Mouse (Mus musculus): ENCODE measurements around the gene Acp4. TPM values are rescaled to one million over a fixed set of nuclear protein-coding genes. Genes with fewer than 3 reads are reported as not detected.

Gene Acp4
- total and polyA plus RNA-seq, 2 experiments from 2014 or later = not detected

GRCm38 (mm10) chr7:44281586-44281985, 24.4 kb upstream of the Acp4 start:
- WGBS = 69% methylated on average over 7 of the region's 7 CpGs

GRCm38 (mm10) chr7:44280959-44281358, 23.8 kb upstream of the Acp4 start:
- Histone ChIP-seq H3K9ac (replicated peaks; ENCODE audit: low read depth, low read length) (no peak overlapping the region), H3K27ac (ENCODE audit: low read depth) (no peak overlapping the region), H3K4me1 (ENCODE audit: control insufficient read depth, insufficient read depth) (no peaks in the 10 kb centered on the region), H3K9me3 (replicated peaks; ENCODE audit: control insufficient read depth, low read length) (no peaks in the 10 kb centered on the region), H3K4me2 (ENCODE audit: low read depth, low read length) (no peak overlapping the region), H3K27me3 (ENCODE audit: control insufficient read depth, insufficient read depth, low read length) (no peaks in the 10 kb centered on the region), H3K36me3 (replicated peaks; ENCODE audit: control insufficient read depth, insufficient read depth, low read length) (no peaks in the 10 kb centered on the region), H3K4me3 (ENCODE audit: low read depth, low read length) (no peak overlapping the region)
- WGBS = 44% methylated on average over 1 of the region's 1 CpGs
- no peak for TF ChIP-seq CTCF (IDR thresholded peaks at IDR 0.05; ENCODE audit: low read depth)
- TF ChIP-seq EP300 (IDR thresholded peaks at IDR 0.05; ENCODE audit: low read depth) = no peak
- no peak for DNase-seq (ENCODE audit: low spot score)
- ATAC-seq (ENCODE audit: insufficient read depth, low read depth) = no peak

More at GRCm38 (mm10) chr7:44281586-44281985, 24.4 kb upstream of the Acp4 start:
- TF ChIP-seq CTCF (IDR thresholded peaks at IDR 0.05; ENCODE audit: low read depth) = no peak
- Histone ChIP-seq H3K9me3 (replicated peaks; ENCODE audit: control insufficient read depth, low read length) (no peaks in the 10 kb centered on the region), H3K36me3 (replicated peaks; ENCODE audit: control insufficient read depth, insufficient read depth, low read length) (no peaks in the 10 kb centered on the region), H3K27ac (ENCODE audit: low read depth) (no peak overlapping the region), H3K4me2 (ENCODE audit: low read depth, low read length) (no peak overlapping the region), H3K4me1 (ENCODE audit: control insufficient read depth, insufficient read depth) (no peaks in the 10 kb centered on the region), H3K4me3 (ENCODE audit: low read depth, low read length) (no peak overlapping the region), H3K9ac (replicated peaks; ENCODE audit: low read depth, low read length) (no peak overlapping the region), H3K27me3 (ENCODE audit: control insufficient read depth, insufficient read depth, low read length) (no peaks in the 10 kb centered on the region)
- ATAC-seq (ENCODE audit: insufficient read depth, low read depth) (no peak), DNase-seq (ENCODE audit: low spot score) (no peak)

GRCm38 (mm10) chr7:44277250-44277622, 20.1 kb upstream of the Acp4 start:
- H3K4me3 ChIP-seq (ENCODE audit: low read depth, low read length) = no peak overlapping the region
- H3K4me2 ChIP-seq (ENCODE audit: low read depth, low read length) = no peak overlapping the region
- H3K9me3 ChIP-seq (replicated peaks; ENCODE audit: control insufficient read depth, low read length) = no peaks in the 10 kb centered on the region
- TF ChIP-seq CTCF (IDR thresholded peaks at IDR 0.05; ENCODE audit: low read depth) (peak; percentile 18; the same call in 1 of the 2 replicates), EP300 (IDR thresholded peaks at IDR 0.05; ENCODE audit: low read depth) (no peak)
- DNase-seq (ENCODE audit: low spot score) (no peak), ATAC-seq (ENCODE audit: insufficient read depth, low read depth) (no peak)
- H3K36me3 ChIP-seq (replicated peaks; ENCODE audit: control insufficient read depth, insufficient read depth, low read length) = no peaks in the 10 kb centered on the region
- no peaks in the 10 kb centered on the region for H3K4me1 ChIP-seq (ENCODE audit: control insufficient read depth, insufficient read depth)
- H3K27me3 ChIP-seq (ENCODE audit: control insufficient read depth, insufficient read depth, low read length) = 0 out of 2 replicates have a peak, but pooled peaks cover 15% of the 10 kb centered on the region
- 45% methylated on average over 2 of the region's 2 CpGs for WGBS
- H3K27ac ChIP-seq (ENCODE audit: low read depth) = no peak overlapping the region
- no peak overlapping the region for H3K9ac ChIP-seq (replicated peaks; ENCODE audit: low read depth, low read length)

GRCm38 (mm10) chr7:44276461-44277249, 19.5 kb upstream of the Acp4 start:
- Histone ChIP-seq H3K27me3 (ENCODE audit: control insufficient read depth, insufficient read depth, low read length) (0 out of 2 replicates have a peak, but pooled peaks cover 15% of the 10 kb centered on the region), H3K27ac (ENCODE audit: low read depth) (no peak overlapping the region), H3K4me2 (ENCODE audit: low read depth, low read length) (no peak overlapping the region), H3K4me1 (ENCODE audit: control insufficient read depth, insufficient read depth) (no peaks in the 10 kb centered on the region), H3K4me3 (ENCODE audit: low read depth, low read length) (no peak overlapping the region), H3K36me3 (replicated peaks; ENCODE audit: control insufficient read depth, insufficient read depth, low read length) (no peaks in the 10 kb centered on the region), H3K9me3 (replicated peaks; ENCODE audit: control insufficient read depth, low read length) (no peaks in the 10 kb centered on the region), H3K9ac (replicated peaks; ENCODE audit: low read depth, low read length) (no peak overlapping the region)
- TF ChIP-seq EP300 (IDR thresholded peaks at IDR 0.05; ENCODE audit: low read depth) = no peak
- no peak for TF ChIP-seq CTCF (IDR thresholded peaks at IDR 0.05; ENCODE audit: low read depth)
- DNase-seq (ENCODE audit: low spot score) = no peak
- 63% methylated on average over 10 of the region's 10 CpGs for WGBS
- no peak for ATAC-seq (ENCODE audit: insufficient read depth, low read depth)

GRCm38 (mm10) chr7:44275546-44275945, 18.4 kb upstream of the Acp4 start:
- ATAC-seq (ENCODE audit: insufficient read depth, low read depth) = no peak
- no peak for DNase-seq (ENCODE audit: low spot score)
- Histone ChIP-seq H3K4me3 (ENCODE audit: low read depth, low read length) (no peak overlapping the region), H3K9me3 (replicated peaks; ENCODE audit: control insufficient read depth, low read length) (no peaks in the 10 kb centered on the region), H3K4me1 (ENCODE audit: control insufficient read depth, insufficient read depth) (no peaks in the 10 kb centered on the region), H3K27ac (ENCODE audit: low read depth) (no peak overlapping the region), H3K4me2 (ENCODE audit: low read depth, low read length) (no peak overlapping the region), H3K27me3 (ENCODE audit: control insufficient read depth, insufficient read depth, low read length) (0 out of 2 replicates have a peak, but pooled peaks cover 15% of the 10 kb centered on the region), H3K9ac (replicated peaks; ENCODE audit: low read depth, low read length) (no peak overlapping the region), H3K36me3 (replicated peaks; ENCODE audit: control insufficient read depth, insufficient read depth, low read length) (no peaks in the 10 kb centered on the region)
- TF ChIP-seq EP300 (IDR thresholded peaks at IDR 0.05; ENCODE audit: low read depth) (no peak), CTCF (IDR thresholded peaks at IDR 0.05; ENCODE audit: low read depth) (no peak)
- WGBS = 73% methylated on average over 3 of the region's 3 CpGs
